16 mouse cellular contexts compared by ENCODE assay signal in genomic region chr3:149805345-149805744, GRCm38 (mm10).
"Had no signal": no experiment of that assay in that cellular context is flagged by ENCODE, and none has a peak within 500 bp of the region (broad histone marks: within the 10 kb centered on the region; RNA-seq: fewer than 3 reads in every experiment).

No protein-coding gene starts in this region.

- H3K4me1 ChIP-seq: limb, embryonic 12.5 days; liver, embryonic 13.5 days; lung, embryonic 15.5 days; megakaryocyte, embryonic 14.5 days; neural tube, embryonic 13.5 days had no signal

- H3K4me3 ChIP-seq: left cerebral cortex, adult 2 months; limb, embryonic 12.5 days; liver, embryonic 13.5 days; lung, embryonic 15.5 days; megakaryocyte, embryonic 14.5 days; neural tube, embryonic 13.5 days had no signal

- ATAC-seq: liver, postnatal 0 days; midbrain, embryonic 16.5 days had no signal

- DNase-seq: kidney, postnatal 25 days; liver; liver, embryonic 13.5 days; liver, postnatal 0 days; lung, postnatal 14 days; right cerebral cortex, adult 18-20 months; thymus, postnatal 4 days had no signal

- H3K9me3 ChIP-seq: limb, embryonic 12.5 days; liver, embryonic 13.5 days; lung, embryonic 15.5 days; neural tube, embryonic 13.5 days had no signal

- H3K36me3 ChIP-seq: limb, embryonic 12.5 days; liver, embryonic 13.5 days; lung, embryonic 15.5 days; neural tube, embryonic 13.5 days had no signal

- H3K27me3 ChIP-seq: limb, embryonic 12.5 days; liver, embryonic 13.5 days; lung, embryonic 15.5 days; megakaryocyte, embryonic 14.5 days; neural tube, embryonic 13.5 days had no signal

- H3K9ac ChIP-seq: limb, embryonic 12.5 days; liver, embryonic 13.5 days; liver, postnatal 0 days; lung, embryonic 15.5 days; neural tube, embryonic 13.5 days had no signal

- H3K27ac ChIP-seq: left cerebral cortex, adult 2 months; limb, embryonic 12.5 days; liver, embryonic 13.5 days; lung, embryonic 15.5 days; macrophage; neural tube, embryonic 13.5 days; stomach, postnatal 0 days had no signal

- H3K4me2 ChIP-seq: limb, embryonic 12.5 days; liver, embryonic 13.5 days; lung, embryonic 15.5 days; midbrain, embryonic 11.5 days; neural tube, embryonic 13.5 days had no signal
